Mouse (Mus musculus) forebrain, embryonic 10.5 days (tissue): ENCODE results near the gene Gins3. TPM values are rescaled to one million over a fixed set of nuclear protein-coding genes. Genes with fewer than 3 reads are reported as not detected.

Experiments
- DNase-seq: peaks from one replicate; pipeline ENCODE4 v3.0.0-alpha.2; 2017; ENCODE audit warnings: low spot score; ENCODE audit errors: extremely low spot score
- H3K27ac ChIP-seq: fragments of 300-500 bp; sonication (generic); 2 replicates; pipeline ENCODE4 v1.5.1; 2016; ENCODE audit warnings: mild to moderate bottlenecking
- H3K27me3 ChIP-seq: fragments of 300-500 bp; sonication (generic); 2 replicates; pipeline ENCODE4 v1.6.1; 2016; ENCODE audit warnings: mild to moderate bottlenecking; ENCODE audit not compliant: poor library complexity, severe bottlenecking
- H3K36me3 ChIP-seq: fragments of 300-500 bp; sonication (generic); replicated peaks from 2 replicates; pipeline ENCODE4 v1.6.1; 2016; ENCODE audit warnings: mild to moderate bottlenecking, moderate library complexity
- H3K4me1 ChIP-seq: fragments of 300-500 bp; sonication (generic); 2 replicates; pipeline ENCODE4 v1.6.1; 2016
- H3K4me3 ChIP-seq: fragments of 300-500 bp; sonication (generic); 2 replicates; pipeline ENCODE4 v1.5.1; 2016; ENCODE audit warnings: mild to moderate bottlenecking, moderate library complexity
- H3K9me3 ChIP-seq: fragments of 300-500 bp; sonication (generic); 2 replicates; pipeline ENCODE4 v1.6.1; 2016; ENCODE audit warnings: mild to moderate bottlenecking, moderate library complexity
- WGBS: fragments of 180-500 bp; shearing (Covaris S2); methylation state at CpG from one replicate; pipeline ENCODE4 v1.1.7; 2016; 5-methylcytosine and 5-hydroxymethylcytosine counted together
- polyA plus RNA-seq: library from polyadenylated mRNA; unstranded; fragments of >200 nt; fragmentation: Nextera tagmentation; extraction: Ambion mirVana; gene quantifications from 2 replicates; pipeline ENCODE4 v1.2.1, GENCODE M21; 2016

Gins3 gene
- polyA plus RNA-seq, 1 experiment from 2014 or later = 34.9 TPM

GRCm38 (mm10) chr8:95676631-95677030, 43.4 kb downstream of the Gins3 start, which contains the start of gene Ndrg4:
Gene Ndrg4, plus strand, starts transcription at chr8:95676980.
- peaks cover 90% of the 10 kb centered on the region for H3K27me3 ChIP-seq
- H3K4me3 ChIP-seq = peak within 1 kb of the TSS; percentile 66
- H3K27ac ChIP-seq = peak within 1 kb of the TSS; percentile 66
- 47% methylated on average over 9 of the region's 9 CpGs for WGBS
- no peak for DNase-seq
- H3K9me3 ChIP-seq = no peaks in the 10 kb centered on the region
- H3K4me1 ChIP-seq = peaks cover 24% of the 10 kb centered on the region
- no peaks in the 10 kb centered on the region for H3K36me3 ChIP-seq

DNA sequence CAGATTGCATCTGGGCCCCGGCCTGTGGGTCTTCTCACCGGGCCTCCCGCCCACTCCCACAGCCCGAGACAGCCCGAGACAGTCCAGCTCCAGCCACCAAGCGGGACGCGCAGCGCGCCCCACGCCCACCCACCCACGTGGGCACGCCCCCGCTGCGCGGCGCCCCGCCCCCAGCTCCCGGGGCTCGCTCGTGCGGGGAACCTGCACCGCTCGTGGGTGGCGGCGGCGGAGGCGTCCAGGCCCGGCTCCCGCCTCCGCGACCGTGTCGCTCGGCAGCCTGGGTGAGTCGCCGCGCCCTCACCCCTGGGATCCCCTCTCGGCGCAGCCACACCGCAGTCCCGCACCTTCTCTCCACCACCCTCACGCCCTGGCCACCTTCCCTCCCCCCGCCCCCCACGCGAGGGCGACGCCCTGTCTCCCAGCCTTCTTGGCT, 44.4 kb downstream of the Gins3 start:
- Histone ChIP-seq H3K36me3 (no peaks in the 10 kb centered on the region), H3K27me3 (peaks cover 89% of the 10 kb centered on the region), H3K4me3 (peak overlapping the region; percentile 66), H3K27ac (peak overlapping the region; percentile 66), H3K4me1 (peaks cover 24% of the 10 kb centered on the region), H3K9me3 (no peaks in the 10 kb centered on the region)
- WGBS = under 1% methylated on average over 31 of the region's 48 CpGs
- peak; percentile 26 for DNase-seq

DNA sequence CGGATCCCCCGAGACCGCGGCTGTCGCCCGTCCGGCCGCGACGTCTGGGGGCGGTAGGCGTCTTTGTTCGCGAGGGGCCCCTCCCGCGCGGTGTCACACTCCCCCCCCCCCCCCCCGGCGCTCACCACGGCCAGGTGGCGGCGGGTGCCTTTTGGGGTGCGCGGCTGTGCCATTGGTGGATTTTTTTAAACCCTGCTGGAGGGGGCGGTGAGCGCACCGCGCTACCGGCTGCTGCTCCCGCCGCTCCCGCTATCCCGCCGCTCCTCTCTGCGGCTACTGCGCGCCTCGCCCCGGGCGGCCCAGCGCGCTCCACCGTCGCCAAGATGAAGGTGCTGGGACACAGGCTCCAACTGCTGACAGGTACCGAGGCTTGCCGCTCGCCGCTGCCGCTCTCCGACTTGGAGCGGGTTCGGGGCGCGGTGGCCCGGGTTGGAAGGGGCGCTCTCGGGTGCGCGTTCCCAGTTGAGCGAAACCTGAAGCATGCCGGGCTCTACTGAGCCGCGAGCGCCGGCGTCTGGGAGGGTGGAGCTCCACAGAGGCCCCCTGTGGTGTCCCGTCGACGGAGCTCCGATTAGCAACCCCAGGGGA, 44.9 kb downstream of the Gins3 start:
- H3K4me3 ChIP-seq = peak overlapping the region; percentile 66

GRCm38 (mm10) chr8:95688073-95688672, 54.9 kb downstream of the Gins3 start:
- no peaks in the 10 kb centered on the region for H3K9me3 ChIP-seq
- H3K27ac ChIP-seq = no peak overlapping the region
- H3K4me1 ChIP-seq = peaks cover 5% of the 10 kb centered on the region; the same call in 1 of the 2 replicates
- H3K36me3 ChIP-seq = no peaks in the 10 kb centered on the region
- peaks cover 5% of the 10 kb centered on the region for H3K27me3 ChIP-seq
- DNase-seq = no peak
- WGBS = 84% methylated on average over 10 of the region's 10 CpGs
- no peak overlapping the region for H3K4me3 ChIP-seq

More for the DNA sequence above, 44.9 kb downstream of the Gins3 start:
- H3K27me3 ChIP-seq = peaks cover 86% of the 10 kb centered on the region
- H3K4me1 ChIP-seq = peaks cover 24% of the 10 kb centered on the region
- peak; percentile 35 for DNase-seq
- H3K36me3 ChIP-seq = no peaks in the 10 kb centered on the region
- H3K27ac ChIP-seq = peak overlapping the region; percentile 66
- WGBS = 0% methylated on average over 64 of the region's 70 CpGs
- no peaks in the 10 kb centered on the region for H3K9me3 ChIP-seq

DNA sequence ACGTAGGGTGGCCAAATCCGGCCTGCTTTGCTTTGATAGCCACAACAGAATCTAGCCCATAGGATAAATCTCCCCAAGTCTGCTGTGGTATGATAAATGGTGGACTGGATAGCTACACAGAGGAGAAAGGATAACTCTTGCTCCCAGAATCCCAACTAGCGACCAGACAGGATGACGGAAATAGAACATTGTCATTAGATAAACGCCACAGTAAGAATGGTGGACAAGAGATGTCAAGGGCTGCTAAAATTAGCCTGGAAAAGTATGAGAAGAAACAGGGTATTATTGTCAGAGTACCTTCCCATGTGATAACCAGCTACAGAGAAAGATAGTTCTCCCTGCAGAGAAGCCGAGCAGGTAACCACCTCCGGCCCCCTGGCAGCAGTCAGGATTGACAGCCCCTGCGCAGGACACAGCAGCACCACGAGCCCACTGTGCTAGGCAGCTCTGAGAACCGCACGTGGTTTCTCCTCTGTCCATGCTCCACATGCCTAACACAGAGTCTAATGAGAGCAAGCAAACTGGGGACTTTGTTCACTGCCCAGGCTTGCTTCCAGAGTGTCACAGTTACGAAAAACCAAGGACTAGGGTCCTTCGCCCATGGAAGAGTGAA, 57.8 kb downstream of the Gins3 start:
- Histone ChIP-seq H3K27ac (no peak overlapping the region), H3K9me3 (no peaks in the 10 kb centered on the region), H3K27me3 (peaks cover 31% of the 10 kb centered on the region), H3K36me3 (no peaks in the 10 kb centered on the region), H3K4me3 (no peak overlapping the region), H3K4me1 (peaks cover 20% of the 10 kb centered on the region)
- no peak for DNase-seq
- 86% methylated on average over 13 of the region's 13 CpGs for WGBS

GRCm38 (mm10) chr8:95694631-95695030, 61.4 kb downstream of the Gins3 start:
- 16% methylated on average over 6 of the region's 6 CpGs for WGBS
- Histone ChIP-seq H3K27ac (peak overlapping the region; percentile 30; the same call in 1 of the 2 replicates), H3K36me3 (no peaks in the 10 kb centered on the region), H3K4me1 (peaks cover 29% of the 10 kb centered on the region), H3K9me3 (no peaks in the 10 kb centered on the region), H3K27me3 (peaks cover 56% of the 10 kb centered on the region), H3K4me3 (no peak overlapping the region)
- no peak for DNase-seq

Other genes starting within 250 kb of the Gins3 start
- gene Cfap20, start 198.6 kb upstream of the Gins3 start, polyA plus RNA-seq = 144 and 146 TPM in 2 replicates
- 15.2 and 15.9 TPM in 2 replicates for gene Csnk2a2, start 143.4 kb upstream of the Gins3 start, polyA plus RNA-seq
- 0.15 TPM in 1 of 2 replicates, not detected in the other for gene Ccdc113, start 99.4 kb upstream of the Gins3 start, polyA plus RNA-seq
- gene Prss54, start 57.1 kb upstream of the Gins3 start, polyA plus RNA-seq = not detected in 2 replicates
- gene Ndrg4, start 43.5 kb downstream of the Gins3 start, polyA plus RNA-seq = 14.7 and 16.7 TPM in 2 replicates
- 29.5 and 31.0 TPM in 2 replicates for gene Setd6, start 82.4 kb downstream of the Gins3 start, polyA plus RNA-seq
- gene Cnot1, start 174.0 kb downstream of the Gins3 start, polyA plus RNA-seq = 120 and 122 TPM in 2 replicates
- gene Sap18b, start 191.9 kb downstream of the Gins3 start, polyA plus RNA-seq = 377 and 379 TPM in 2 replicates
- 16.7 and 18.4 TPM in 2 replicates for gene Slc38a7, start 220.1 kb downstream of the Gins3 start, polyA plus RNA-seq